Mouse (Mus musculus) stomach, postnatal 0 days (tissue): ENCODE data around the gene Nabp2. TPM values are rescaled to one million over a fixed set of nuclear protein-coding genes. Genes with fewer than 3 reads are reported as not detected.

ENCODE experiments used
- ATAC-seq: fragments of 200-750 bp; cut with Nextera tagmentation; 2 replicates; pipeline ENCODE4 v1.8.0; 2017; ENCODE audit not compliant: low FRiP score, low TSS enrichment
- DNase-seq: peaks from one replicate; pipeline ENCODE4 v3.0.0-alpha.2; 2016; ENCODE audit warnings: low spot score
- H3K27ac ChIP-seq: fragments of 300-500 bp; sonication (generic); replicated peaks from 2 replicates; pipeline ENCODE4 v1.5.1; 2014; ENCODE audit warnings: mild to moderate bottlenecking, control low read depth
- H3K27me3 ChIP-seq: fragments of 300-500 bp; sonication (generic); 2 replicates; pipeline ENCODE4 v1.6.1; 2014; ENCODE audit warnings: low read length; ENCODE audit not compliant: control insufficient read depth, insufficient read depth
- H3K36me3 ChIP-seq: fragments of 300-500 bp; sonication (generic); 2 replicates; pipeline ENCODE4 v1.6.1; 2014; ENCODE audit warnings: low read length, mixed read lengths; ENCODE audit not compliant: control insufficient read depth, insufficient read depth
- H3K4me1 ChIP-seq: fragments of 300-500 bp; sonication (generic); replicated peaks from 2 replicates; pipeline ENCODE4 v1.6.1; 2014; ENCODE audit warnings: antibody characterized with exemption; ENCODE audit not compliant: control insufficient read depth, insufficient read depth
- H3K4me2 ChIP-seq: fragments of 300-500 bp; sonication (generic); replicated peaks from 2 replicates; pipeline ENCODE4 v1.6.1; 2014; ENCODE audit warnings: low read depth, mild to moderate bottlenecking, control low read depth, moderate library complexity
- H3K4me3 ChIP-seq: fragments of 300-500 bp; sonication (generic); 2 replicates; pipeline ENCODE4 v1.5.1; 2014; ENCODE audit warnings: low read depth, low read length, control low read depth
- H3K9ac ChIP-seq: fragments of 300-500 bp; sonication (generic); 2 replicates; pipeline ENCODE4 v1.6.1; 2014; ENCODE audit warnings: mild to moderate bottlenecking, low read length, control low read depth, mixed read lengths
- H3K9me3 ChIP-seq: fragments of 300-500 bp; sonication (generic); 2 replicates; pipeline ENCODE4 v1.6.1; 2016; ENCODE audit warnings: low read length; ENCODE audit not compliant: control insufficient read depth
- CTCF ChIP-seq: IDR thresholded peaks from 2 replicates; pipeline ENCODE4 v1.5.1; 2016; ENCODE audit warnings: antibody characterized with exemption, low read depth, mild to moderate bottlenecking, moderate library complexity
- EP300 ChIP-seq: optimal IDR thresholded peaks from 2 replicates; pipeline ENCODE3; 2016; ENCODE audit warnings: antibody characterized with exemption
- WGBS: fragments of 180-500 bp; shearing (Covaris S2); extraction: QIAGEN DNeasy Blood & Tissue Kit; methylation state at CpG from one replicate; pipeline ENCODE4 v1.1.7; 2014; 5-methylcytosine and 5-hydroxymethylcytosine counted together
- polyA plus RNA-seq: library from polyadenylated mRNA; unstranded; fragments of >200 nt; fragmentation: Nextera tagmentation; extraction: Ambion mirVana; gene quantifications from 2 replicates; pipeline ENCODE4 v1.2.1, GENCODE M21; 2015

Nabp2 gene
- polyA plus RNA-seq, 1 experiment from 2014 or later: 54.4 TPM

- ATAC-seq: no peak
- DNase-seq: no peak
- Histone ChIP-seq H3K4me3 (no peak overlapping the region), H3K9ac (no peak overlapping the region), H3K4me1 (no peaks in the 10 kb centered on the region), H3K4me2 (no peak overlapping the region), H3K9me3 (no peaks in the 10 kb centered on the region), H3K27ac (peak overlapping the region; percentile 49; the same call in 1 of the 2 replicates), H3K27me3 (no peaks in the 10 kb centered on the region), H3K36me3 (peaks cover 33% of the 10 kb centered on the region)
- TF ChIP-seq CTCF: no peak
- no peak for TF ChIP-seq EP300
- WGBS: 88% methylated on average over 17 of the region's 17 CpGs
Observed at GRCm38 (mm10) chr10:128435186-128435823, 24.0 kb upstream of the Nabp2 start.

- peak; percentile 56 for DNase-seq
- 71% methylated on average over 10 of the region's 10 CpGs for WGBS
- Histone ChIP-seq H3K36me3 (peaks cover 32% of the 10 kb centered on the region), H3K27me3 (no peaks in the 10 kb centered on the region), H3K9me3 (no peaks in the 10 kb centered on the region), H3K4me2 (no peak overlapping the region), H3K4me1 (no peaks in the 10 kb centered on the region), H3K4me3 (no peak overlapping the region), H3K27ac (no peak overlapping the region), H3K9ac (no peak overlapping the region)
- TF ChIP-seq CTCF (no peak), EP300 (no peak)
- ATAC-seq: peak; percentile 88
Observed at GRCm38 (mm10) chr10:128434681-128435080, 23.4 kb upstream of the Nabp2 start.

DNA sequence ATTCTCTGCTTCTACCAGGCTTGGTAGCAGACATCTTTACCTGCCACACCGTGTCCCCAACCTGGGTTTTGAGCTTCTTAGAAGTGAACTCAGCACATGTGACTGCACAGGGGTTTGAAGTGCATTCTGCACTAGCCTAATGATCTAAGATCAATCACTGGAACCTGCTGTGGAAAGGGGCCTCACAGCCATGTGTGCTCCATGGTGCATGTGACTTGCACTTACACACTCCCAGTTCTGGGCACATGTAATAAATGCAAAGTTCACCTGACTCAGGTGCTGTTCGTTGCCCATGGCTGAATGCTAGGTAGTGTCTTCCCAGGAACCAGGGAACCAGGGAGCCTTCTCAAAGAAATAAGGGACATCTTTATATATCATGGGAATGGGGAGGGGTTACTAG lies 22.1 kb upstream of the Nabp2 start:
- Histone ChIP-seq H3K36me3 (peaks cover 22% of the 10 kb centered on the region), H3K4me3 (no peak overlapping the region), H3K27me3 (no peaks in the 10 kb centered on the region), H3K4me2 (no peak overlapping the region), H3K9me3 (no peaks in the 10 kb centered on the region), H3K27ac (no peak overlapping the region), H3K4me1 (no peaks in the 10 kb centered on the region), H3K9ac (no peak overlapping the region)
- DNase-seq (no peak), ATAC-seq (no peak)
- 93% methylated on average over 2 of the region's 2 CpGs for WGBS
- TF ChIP-seq EP300 (no peak), CTCF (no peak)

GRCm38 (mm10) chr10:128429454-128429853 lies 18.2 kb upstream of the Nabp2 start:
- no peaks in the 10 kb centered on the region for H3K9me3 ChIP-seq
- H3K27ac ChIP-seq: no peak overlapping the region
- no peaks in the 10 kb centered on the region for H3K27me3 ChIP-seq
- no peaks in the 10 kb centered on the region for H3K4me1 ChIP-seq
- no peak for ATAC-seq
- H3K4me2 ChIP-seq: no peak overlapping the region
- no peak for DNase-seq
- no peak for TF ChIP-seq EP300
- TF ChIP-seq CTCF: no peak
- no peak overlapping the region for H3K4me3 ChIP-seq
- no peak overlapping the region for H3K9ac ChIP-seq
- 0 out of 2 replicates have a peak, but pooled peaks cover 2% of the 10 kb centered on the region for H3K36me3 ChIP-seq
- 57% methylated on average over 4 of the region's 4 CpGs for WGBS

- H3K9ac ChIP-seq: no peak overlapping the region
- H3K27me3 ChIP-seq: no peaks in the 10 kb centered on the region
- no peaks in the 10 kb centered on the region for H3K9me3 ChIP-seq
- no peak for TF ChIP-seq EP300
- no peak for TF ChIP-seq CTCF
- H3K4me1 ChIP-seq: no peaks in the 10 kb centered on the region
- no peak overlapping the region for H3K4me2 ChIP-seq
- H3K4me3 ChIP-seq: no peak overlapping the region
- no peak overlapping the region for H3K27ac ChIP-seq
- DNase-seq: no peak
- WGBS: 73% methylated on average over 5 of the region's 5 CpGs
- 0 out of 2 replicates have a peak, but pooled peaks cover 2% of the 10 kb centered on the region for H3K36me3 ChIP-seq
- ATAC-seq: no peak
Observed at GRCm38 (mm10) chr10:128429052-128429451, 17.8 kb upstream of the Nabp2 start.

- Histone ChIP-seq H3K27me3 (no peaks in the 10 kb centered on the region), H3K4me1 (no peaks in the 10 kb centered on the region), H3K9ac (no peak overlapping the region), H3K27ac (no peak overlapping the region), H3K4me2 (no peak overlapping the region), H3K36me3 (peaks cover 4% of the 10 kb centered on the region; the same call in 1 of the 2 replicates), H3K9me3 (no peaks in the 10 kb centered on the region), H3K4me3 (no peak overlapping the region)
- TF ChIP-seq CTCF: no peak
- no peak for TF ChIP-seq EP300
- ATAC-seq: no peak
- 78% methylated on average over 3 of the region's 3 CpGs for WGBS
- DNase-seq: no peak
Observed at GRCm38 (mm10) chr10:128425260-128425659, 14.0 kb upstream of the Nabp2 start.
